Mouse (Mus musculus) kidney, postnatal 25 days (tissue): ENCODE results near the gene Mrpl45.

Source experiments
- DNase-seq, 2 experiments: peaks; one replicate each; pipeline ENCODE4 v3.0.0; 2021; ENCODE audit warnings: mixed read lengths in 2 of 2

Gene Mrpl45

GRCm38 (mm10) chr11:97334400-97334799 is 18.9 kb downstream of the Mrpl45 start:
- peak; percentile 26 to 59 for DNase-seq

GRCm38 (mm10) chr11:97336238-97336637 is 20.7 kb downstream of the Mrpl45 start:
- no peak for DNase-seq

- DNase-seq, result peak in 1 of 2 experiments; percentile 28
Observed at GRCm38 (mm10) chr11:97336751-97337345, 21.3 kb downstream of the Mrpl45 start.

- peak; percentile 45 to 77 for DNase-seq
Observed at GRCm38 (mm10) chr11:97337363-97337762, 21.8 kb downstream of the Mrpl45 start.

- peak in 1 of 2 experiments; percentile 43 for DNase-seq
Observed at GRCm38 (mm10) chr11:97338302-97338976, 22.9 kb downstream of the Mrpl45 start.

GRCm38 (mm10) chr11:97338977-97339315 is 23.4 kb downstream of the Mrpl45 start:
- DNase-seq, result peak; percentile 88 to 89

GRCm38 (mm10) chr11:97343175-97343574 is 27.7 kb downstream of the Mrpl45 start:
- DNase-seq, result no peak

- DNase-seq, result peak; percentile 48 to 61
Observed at GRCm38 (mm10) chr11:97343619-97344018, 28.1 kb downstream of the Mrpl45 start.

- no peak for DNase-seq
Observed at GRCm38 (mm10) chr11:97345446-97345845, 29.9 kb downstream of the Mrpl45 start.

- no peak for DNase-seq
Observed at GRCm38 (mm10) chr11:97346383-97346782, 30.9 kb downstream of the Mrpl45 start.

- no peak for DNase-seq
Observed at GRCm38 (mm10) chr11:97347291-97347690, 31.8 kb downstream of the Mrpl45 start.

- DNase-seq, result peak; percentile 93 to 94
Observed at GRCm38 (mm10) chr11:97350035-97350434, 34.5 kb downstream of the Mrpl45 start.

GRCm38 (mm10) chr11:97352027-97352684 is 36.6 kb downstream of the Mrpl45 start, which contains the start of gene Gpr179:
Gpr179 (minus strand) TSS chr11:97352077.
- no peak for DNase-seq

- no peak for DNase-seq
Observed at GRCm38 (mm10) chr11:97352935-97353597, 37.5 kb downstream of the Mrpl45 start.

GRCm38 (mm10) chr11:97354646-97355045 is 39.1 kb downstream of the Mrpl45 start:
- DNase-seq, result no peak

- DNase-seq, result no peak
Observed at GRCm38 (mm10) chr11:97355247-97355646, 39.7 kb downstream of the Mrpl45 start.

GRCm38 (mm10) chr11:97357663-97358062 is 42.1 kb downstream of the Mrpl45 start:
- DNase-seq, result peak; percentile 82 to 93

- DNase-seq, result peak; percentile 96 to 97
Observed at GRCm38 (mm10) chr11:97361948-97362648, 46.6 kb downstream of the Mrpl45 start, which contains the start of gene Socs7. Socs7 (plus strand) TSS chr11:97362551.

- DNase-seq, result peak; percentile 28 to 62
Observed at GRCm38 (mm10) chr11:97362649-97362942, 47.1 kb downstream of the Mrpl45 start.

GRCm38 (mm10) chr11:97362943-97363643 is 47.6 kb downstream of the Mrpl45 start:
- DNase-seq, result peak; percentile 31 to 66

GRCm38 (mm10) chr11:97363644-97363995 is 48.1 kb downstream of the Mrpl45 start:
- DNase-seq, result peak in 1 of 2 experiments; percentile 20

GRCm38 (mm10) chr11:97365556-97365955 is 50.0 kb downstream of the Mrpl45 start:
- no peak for DNase-seq
